Mouse (Mus musculus) effector memory CD4-positive, alpha-beta T cell, adult 7 months (primary cell): Measurements from ENCODE around the gene Vars. TPM values are rescaled to one million over a fixed set of nuclear protein-coding genes. Genes with fewer than 3 reads are reported as not detected.

Experiments
- polyA plus RNA-seq: library from polyadenylated mRNA; unstranded; fragments of 100-300 nt; shearing (Covaris generic); gene quantifications from one replicate; pipeline ENCODE4 v1.2.1, GENCODE M21; 2017

Vars gene
- polyA plus RNA-seq = 214 TPM

GRCm38 (mm10) chr17:35000717-35001451 is at the start of gene Vars:
Gene Vars (plus strand): TSS chr17:35000987.

GRCm38 (mm10) chr17:34959130-34959778 is 41.5 kb upstream of the Vars start, which contains the start of gene Hspa1b:
Gene Hspa1b (minus strand): TSS chr17:34959238.

DNA sequence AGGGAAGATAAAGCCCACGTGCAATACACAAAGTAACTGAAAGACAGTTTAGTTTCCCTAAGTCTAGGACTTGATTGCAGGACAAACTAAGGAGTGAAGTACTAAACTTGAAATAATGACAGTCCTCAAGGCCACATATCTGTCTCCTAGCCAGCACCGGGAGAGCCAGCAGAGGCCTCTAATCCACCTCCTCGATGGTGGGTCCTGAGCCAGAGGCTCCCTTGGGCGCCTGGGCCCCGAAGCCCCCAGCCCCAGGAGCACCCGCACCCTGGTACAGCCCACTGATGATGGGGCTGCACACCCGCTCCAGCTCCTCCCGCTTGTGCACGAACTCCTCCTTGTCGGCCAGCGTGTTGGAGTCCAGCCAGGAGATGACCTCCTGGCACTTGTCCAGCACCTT is 31.0 kb upstream of the Vars start, which contains the start of gene Gm20481:
Gene Gm20481 (plus strand): TSS at position 91 of the 400 bp plus-strand sequence.

GRCm38 (mm10) chr17:34972069-34972749 is 28.6 kb upstream of the Vars start, which contains the start of the genes Hspa1a and Hspa1l:
Gene Hspa1a (minus strand): TSS chr17:34972156.
Gene Hspa1l (plus strand): TSS chr17:34972703.

DNA sequence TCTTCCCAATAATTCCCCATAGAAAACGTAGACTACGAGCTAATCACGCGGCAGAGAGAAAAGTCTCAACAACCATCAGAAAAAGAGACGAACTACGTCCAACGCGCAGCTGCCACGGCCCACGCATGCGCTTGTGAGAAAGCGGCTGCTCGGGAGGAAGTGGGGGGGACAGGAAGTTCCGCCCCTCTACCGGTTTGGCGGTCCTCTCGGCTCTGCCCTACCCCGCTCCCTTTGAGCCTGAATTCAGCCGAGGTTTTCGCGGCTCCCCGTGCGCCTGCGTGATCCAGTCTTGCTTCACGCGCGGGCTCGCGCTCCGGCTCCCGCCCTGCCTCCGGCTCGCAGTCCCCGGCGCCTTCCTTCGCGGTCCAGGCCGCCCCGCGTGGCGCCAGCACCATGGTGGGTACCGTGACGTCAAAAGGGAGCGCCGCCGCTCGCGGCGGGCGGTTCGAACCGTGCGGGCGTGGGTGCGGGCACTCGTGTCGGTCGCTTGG is 19.1 kb upstream of the Vars start, which contains the start of gene Lsm2:
Gene Lsm2 (plus strand): TSS at position 173 of the 491 bp plus-strand sequence.

GRCm38 (mm10) chr17:35016376-35016775 is 15.6 kb downstream of the Vars start, which contains the start of gene Vwa7:
Gene Vwa7 (plus strand): TSS chr17:35016579.

GRCm38 (mm10) chr17:35027277-35028068 is 26.7 kb downstream of the Vars start, which contains the start of gene Sapcd1:
Gene Sapcd1 (minus strand): TSS chr17:35028016.

GRCm38 (mm10) chr17:35046681-35047455 is 46.1 kb downstream of the Vars start, which contains the start of gene Msh5:
Gene Msh5 (minus strand): TSS chr17:35046745.

GRCm38 (mm10) chr17:35049561-35050016 is 48.8 kb downstream of the Vars start, which contains the start of gene Clic1:
Gene Clic1 (plus strand): TSS chr17:35049966.

GRCm38 (mm10) chr17:35058911-35059892 is 58.4 kb downstream of the Vars start, which contains the start of gene Ddah2:
Gene Ddah2 (plus strand): TSS chr17:35059035.

DNA sequence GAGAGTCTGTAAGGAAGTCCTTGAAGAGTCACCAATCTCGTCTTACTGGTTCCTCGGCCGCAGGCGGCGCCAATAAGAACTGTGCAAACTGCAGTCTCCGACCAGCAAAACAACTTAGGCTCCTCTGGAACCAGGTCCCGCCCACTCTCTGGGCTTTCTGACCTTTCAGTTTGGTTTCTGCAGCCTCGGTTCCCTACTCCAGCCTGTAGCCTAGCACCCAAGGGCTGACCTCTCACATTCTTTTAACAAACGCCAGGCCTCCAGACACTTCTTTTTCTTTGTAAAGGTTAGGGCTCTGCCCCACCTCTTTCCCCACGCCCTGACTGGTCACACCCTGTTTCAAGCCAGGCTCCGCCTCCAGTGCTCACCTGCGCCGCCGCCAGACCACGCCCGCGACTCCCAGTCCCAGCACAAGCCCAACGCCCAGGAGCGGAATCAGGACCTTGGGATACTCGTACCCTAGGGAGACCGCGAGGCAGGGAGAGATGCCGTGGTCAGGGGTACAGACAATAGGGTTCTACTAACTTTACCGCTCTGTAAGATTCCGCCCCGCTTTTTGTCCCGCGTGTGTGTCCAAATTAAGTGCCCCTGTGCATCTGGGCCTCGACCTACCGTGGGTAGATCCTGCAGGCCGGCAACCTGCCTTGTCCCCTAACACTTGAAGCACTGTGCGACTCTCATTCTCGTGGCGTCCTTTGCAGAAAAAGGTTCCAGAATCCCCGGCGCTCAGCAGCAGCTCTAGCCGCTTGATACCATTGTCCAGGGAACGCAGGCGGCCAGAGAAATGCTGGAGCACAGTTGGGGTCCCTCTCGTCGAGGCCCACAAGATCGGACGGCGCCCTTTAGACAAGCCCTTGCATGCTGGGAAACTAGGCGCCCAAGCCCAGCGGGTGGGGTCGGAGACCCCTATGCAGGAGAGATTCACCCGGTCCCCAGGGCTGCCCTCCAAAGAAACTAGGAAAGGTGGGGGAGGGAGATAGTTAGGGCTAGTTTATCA is 64.5 kb downstream of the Vars start, which contains the start of gene Ly6g6c:
Gene Ly6g6c (plus strand): TSS at position 438 of the 997 bp plus-strand sequence.

Other genes with a start within 250 kb of the Vars start
- not detected for gene Cyp21a1, start 196.4 kb upstream of the Vars start, polyA plus RNA-seq
- 22.8 TPM for gene Stk19, start 164.0 kb upstream of the Vars start, polyA plus RNA-seq
- 93.8 TPM for gene Dxo, start 164.0 kb upstream of the Vars start, polyA plus RNA-seq
- gene Skiv2l, start 150.8 kb upstream of the Vars start, polyA plus RNA-seq = 117 TPM
- 34.7 TPM for gene Nelfe, start 150.6 kb upstream of the Vars start, polyA plus RNA-seq
- gene Cfb, start 138.5 kb upstream of the Vars start, polyA plus RNA-seq = 0.40 TPM
- 0.38 TPM for gene Zbtb12, start 121.5 kb upstream of the Vars start, polyA plus RNA-seq
- not detected for gene Gm20547, start 118.9 kb upstream of the Vars start, polyA plus RNA-seq
- gene C2, start 102.7 kb upstream of the Vars start, polyA plus RNA-seq = 1.4 TPM
- 55.0 TPM for gene Ehmt2, start 102.5 kb upstream of the Vars start, polyA plus RNA-seq
- gene Slc44a4, start 86.5 kb upstream of the Vars start, polyA plus RNA-seq = not detected
- gene Neu1, start 69.7 kb upstream of the Vars start, polyA plus RNA-seq = 63.5 TPM
- 1,521 TPM for gene Hspa1b, start 41.7 kb upstream of the Vars start, polyA plus RNA-seq
- 90.8 TPM for gene Gm20481, start 31.1 kb upstream of the Vars start, polyA plus RNA-seq
- gene Hspa1a, start 28.8 kb upstream of the Vars start, polyA plus RNA-seq = 909 TPM
- not detected for gene Hspa1l, start 28.3 kb upstream of the Vars start, polyA plus RNA-seq
- 50.0 TPM for gene Lsm2, start 19.1 kb upstream of the Vars start, polyA plus RNA-seq
- gene Vwa7, start 15.6 kb downstream of the Vars start, polyA plus RNA-seq = 0.37 TPM
- gene Sapcd1, start 27.0 kb downstream of the Vars start, polyA plus RNA-seq = not detected
- gene Msh5, start 45.8 kb downstream of the Vars start, polyA plus RNA-seq = 2.2 TPM
- gene Clic1, start 49.0 kb downstream of the Vars start, polyA plus RNA-seq = 334 TPM
- gene Ddah2, start 58.0 kb downstream of the Vars start, polyA plus RNA-seq = 0.85 TPM
- not detected for gene Ly6g6c, start 64.4 kb downstream of the Vars start, polyA plus RNA-seq
- not detected for gene Mpig6b, start 65.2 kb downstream of the Vars start, polyA plus RNA-seq
- not detected for gene Ly6g6e, start 75.9 kb downstream of the Vars start, polyA plus RNA-seq
- gene Ly6g6d, start 77.1 kb downstream of the Vars start, polyA plus RNA-seq = not detected
- gene Ly6g6f, start 84.6 kb downstream of the Vars start, polyA plus RNA-seq = not detected
- gene Abhd16a, start 88.3 kb downstream of the Vars start, polyA plus RNA-seq = 79.3 TPM
- not detected for gene Ly6g5c, start 107.3 kb downstream of the Vars start, polyA plus RNA-seq
- gene Ly6g5b, start 114.4 kb downstream of the Vars start, polyA plus RNA-seq = 1.8 TPM
- 65.3 TPM for gene Gpank1, start 120.5 kb downstream of the Vars start, polyA plus RNA-seq
- gene Csnk2b, start 121.1 kb downstream of the Vars start, polyA plus RNA-seq = 223 TPM
- 1.7 TPM for gene D17H6S53E, start 125.4 kb downstream of the Vars start, polyA plus RNA-seq
- not detected for gene Apom, start 131.1 kb downstream of the Vars start, polyA plus RNA-seq
- 56.5 TPM for gene Bag6, start 134.2 kb downstream of the Vars start, polyA plus RNA-seq
- gene Prrc2a, start 163.9 kb downstream of the Vars start, polyA plus RNA-seq = 24.5 TPM
- gene Aif1, start 175.1 kb downstream of the Vars start, polyA plus RNA-seq = not detected
- gene Lst1, start 187.5 kb downstream of the Vars start, polyA plus RNA-seq = 4.4 TPM
- 1,113 TPM for gene Ltb, start 193.5 kb downstream of the Vars start, polyA plus RNA-seq
- gene Tnf, start 201.0 kb downstream of the Vars start, polyA plus RNA-seq = 156 TPM
- gene Lta, start 204.4 kb downstream of the Vars start, polyA plus RNA-seq = 55.4 TPM
- gene Gm16181, start 219.8 kb downstream of the Vars start, polyA plus RNA-seq = not detected
- gene Atp6v1g2, start 232.7 kb downstream of the Vars start, polyA plus RNA-seq = 4.8 TPM
- 15.0 TPM for gene Nfkbil1, start 234.8 kb downstream of the Vars start, polyA plus RNA-seq
- gene Ddx39b, start 240.8 kb downstream of the Vars start, polyA plus RNA-seq = 149 TPM